15 mouse cellular contexts compared by ENCODE assay signal in genomic region chr5:53953797-53954196, GRCm38 (mm10).
"Had no signal": no experiment of that assay in that cellular context is flagged by ENCODE, and none has a peak within 500 bp of the region (broad histone marks: within the 10 kb centered on the region; RNA-seq: fewer than 3 reads in every experiment).

No protein-coding gene starts in this region.

- H3K36me3 ChIP-seq: midbrain, embryonic 10.5 days; midbrain, embryonic 12.5 days; neural tube, embryonic 12.5 days had no signal

- H3K9me3 ChIP-seq: midbrain, embryonic 10.5 days; midbrain, embryonic 12.5 days; neural tube, embryonic 12.5 days had no signal

- H3K9ac ChIP-seq: lung, embryonic 14.5 days; midbrain, embryonic 12.5 days; neural tube, embryonic 12.5 days had no signal

- H3K4me1 ChIP-seq: midbrain, embryonic 12.5 days; neural tube, embryonic 12.5 days had no signal

- H3K27me3 ChIP-seq: midbrain, embryonic 12.5 days; neural tube, embryonic 12.5 days had no signal

- H3K27ac ChIP-seq: midbrain, embryonic 10.5 days; midbrain, embryonic 12.5 days; neural tube, embryonic 12.5 days had no signal

- DNase-seq: lung, adult 18-20 months; lung, embryonic 14.5 days; lung, postnatal 10 days; lung, postnatal 4 days; midbrain, embryonic 14.5 days; right cerebral cortex, postnatal 25 days; right cerebral cortex, postnatal 4 days; spleen, adult 18-20 months; thymus, adult 2 months; thymus, postnatal 25 days; thymus, postnatal 4 days had no signal

- H3K4me2 ChIP-seq: lung, embryonic 14.5 days; midbrain, embryonic 12.5 days; neural tube, embryonic 12.5 days had no signal

- H3K4me3 ChIP-seq: midbrain, embryonic 10.5 days; midbrain, embryonic 12.5 days; neural tube, embryonic 12.5 days had no signal

- ATAC-seq: midbrain, embryonic 16.5 days had no signal
